Mouse (Mus musculus): ENCODE results near the gene Cdc45.

DNA sequence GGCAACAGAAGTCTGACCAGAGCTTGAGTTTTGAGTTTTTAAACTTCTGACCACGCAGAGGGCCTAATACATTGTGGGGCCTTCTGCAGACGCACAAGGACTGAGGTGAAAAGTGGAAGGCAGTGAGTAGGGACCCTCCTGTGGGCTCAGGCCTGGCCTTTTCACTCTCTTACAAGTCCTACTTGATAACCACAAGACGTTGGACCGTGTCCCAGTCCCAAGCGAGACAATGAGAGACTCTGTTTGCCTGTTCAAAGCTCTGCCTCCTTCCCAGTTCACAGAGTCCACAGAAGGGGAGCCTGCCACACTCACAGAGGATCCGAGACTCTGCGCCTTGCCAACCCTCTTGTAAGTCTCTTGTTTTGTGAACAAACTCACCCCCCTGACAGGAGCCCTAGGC, 15.1 kb downstream of the Cdc45 start:
- TF ChIP-seq EP300 (IDR thresholded peaks at IDR 0.05; ENCODE audit: low read depth) = no peak
- no peak for TF ChIP-seq CTCF (IDR thresholded peaks at IDR 0.05; ENCODE audit: low read depth)

Data from liver, embryonic 14.5 days (tissue).